Mouse (Mus musculus): Measurements from ENCODE around the gene 4933409G03Rik. TPM values are rescaled to one million over a fixed set of nuclear protein-coding genes. Genes with fewer than 3 reads are reported as not detected.
"Not testable (repeated sequence)": the region's sequence is repeated elsewhere in the genome, so short reads cannot be mapped to it uniquely, and the experiment has no call there.

Gene 4933409G03Rik
- total RNA-seq (2021), result not detected
- long read RNA-seq, experiment 1, result 0 reads
- long read RNA-seq, experiment 2, result 0 reads

GRCm38 (mm10) chr2:68582113-68582512 lies at the start of gene 4933409G03Rik:
Gene 4933409G03Rik (plus strand): TSS chr2:68582413.
- Histone ChIP-seq H3K4me3 (no peak within 1 kb of the TSS), H3K27ac (no peak within 1 kb of the TSS)
- intact Hi-C loops (cut with DNase I), result no loop called here
- no peak for DNase-seq (ENCODE audit: extremely low spot score in 1 of 2, low spot score in 2 of 2)
- no peak for TF ChIP-seq CTCF (IDR thresholded peaks at IDR 0.05)

GRCm38 (mm10) chr2:68544190-68544589 lies 38.0 kb upstream of the 4933409G03Rik start:
- DNase-seq (ENCODE audit: extremely low spot score in 1 of 2, low spot score in 2 of 2), result no peak
- no peak overlapping the region for H3K4me3 ChIP-seq
- TF ChIP-seq CTCF (IDR thresholded peaks at IDR 0.05), result no peak
- intact Hi-C loops (cut with DNase I), result loop anchor here (2.0 kb wide), 1 partner anchor 15 kb away; no protein-coding TSS in a partner anchor
- H3K27ac ChIP-seq, result no peak overlapping the region

DNA sequence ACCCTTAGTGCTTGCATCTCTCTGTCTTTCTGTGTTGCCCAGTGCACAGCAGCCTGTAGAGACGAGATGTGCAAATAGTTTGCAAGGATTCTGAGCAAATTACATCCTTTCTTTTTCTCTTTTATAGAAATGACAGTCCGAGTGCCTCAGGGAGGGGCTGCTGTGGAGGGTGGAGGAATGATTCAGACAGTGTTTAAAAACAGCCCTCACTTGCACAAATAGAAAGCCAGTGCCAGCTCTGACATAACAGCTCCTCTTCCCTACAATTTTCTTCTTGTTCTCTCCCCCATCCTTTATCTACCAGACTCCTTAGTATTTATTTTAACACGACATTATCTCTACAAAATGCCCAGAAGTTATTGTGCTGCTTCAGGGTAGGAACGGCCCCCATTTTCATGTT lies 21.4 kb upstream of the 4933409G03Rik start:
- Histone ChIP-seq H3K4me3 (no peak overlapping the region), H3K27ac (no peak overlapping the region)
- peak; percentile 32 to 35 for DNase-seq (ENCODE audit: extremely low spot score in 1 of 2, low spot score in 2 of 2)
- no peak for TF ChIP-seq CTCF (IDR thresholded peaks at IDR 0.05)
- intact Hi-C loops (cut with DNase I), result loop anchor here (10.0 kb wide), 1 partner anchor 864 kb away; no protein-coding TSS in a partner anchor

DNA sequence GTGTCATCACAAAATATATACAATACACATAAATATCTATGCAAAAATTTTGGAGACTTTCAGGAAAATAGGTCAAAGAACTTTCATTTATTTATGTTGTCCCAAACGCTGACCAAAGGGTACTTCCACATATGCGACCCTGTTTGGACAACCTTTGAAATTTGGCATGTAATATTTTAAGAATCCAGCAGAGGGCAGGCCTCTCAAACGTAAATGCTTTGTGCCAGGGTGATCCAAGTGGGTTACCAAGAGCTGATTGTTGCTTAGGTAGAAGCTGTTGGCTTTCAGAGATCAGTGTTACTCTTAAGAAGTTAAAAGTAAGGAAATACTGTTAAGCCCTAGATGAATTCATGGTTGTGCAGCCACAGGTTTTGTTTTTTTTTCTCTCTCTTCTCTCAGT lies 18.9 kb upstream of the 4933409G03Rik start:
- DNase-seq (ENCODE audit: extremely low spot score in 1 of 2, low spot score in 2 of 2), result peak; percentile 31 to 39
- peak; percentile 73 for TF ChIP-seq CTCF (IDR thresholded peaks at IDR 0.05)
- intact Hi-C loops (cut with DNase I), result loop anchor here (2.0 to 10.0 kb wide), 4 partner anchors 93 to 861 kb away; no protein-coding TSS in a partner anchor
- H3K27ac ChIP-seq, result no peak overlapping the region
- no peak overlapping the region for H3K4me3 ChIP-seq

DNA sequence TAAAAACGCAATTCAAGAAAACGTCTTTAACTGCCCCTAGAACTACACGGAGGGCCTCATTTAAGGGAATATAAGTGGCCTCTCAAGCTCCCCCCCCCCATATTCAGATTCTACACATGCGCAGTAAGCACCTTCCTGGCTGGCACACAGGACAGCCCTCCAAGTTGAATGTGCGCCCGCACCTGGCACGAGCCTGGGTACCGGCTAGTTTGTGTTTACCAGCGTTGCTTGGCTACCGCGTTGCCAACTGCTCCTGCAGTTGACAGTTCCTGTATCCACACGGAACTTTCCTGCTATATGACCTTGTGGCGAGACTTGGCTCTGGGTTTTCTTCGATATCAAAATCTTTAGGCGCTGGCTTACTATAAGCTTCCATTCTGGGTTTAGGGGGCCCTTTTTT lies 13.9 kb upstream of the 4933409G03Rik start:
- no peak overlapping the region for H3K27ac ChIP-seq
- peak overlapping the region; percentile 11; the same call in 1 of the 2 replicates for H3K4me3 ChIP-seq
- no peak for TF ChIP-seq CTCF (IDR thresholded peaks at IDR 0.05)
- intact Hi-C loops (cut with DNase I), result loop anchor here (10.0 kb wide), 1 partner anchor 856 kb away; no protein-coding TSS in a partner anchor
- peak in 1 of 2 experiments; percentile 24 for DNase-seq (ENCODE audit: extremely low spot score in 1 of 2, low spot score in 2 of 2)

DNA sequence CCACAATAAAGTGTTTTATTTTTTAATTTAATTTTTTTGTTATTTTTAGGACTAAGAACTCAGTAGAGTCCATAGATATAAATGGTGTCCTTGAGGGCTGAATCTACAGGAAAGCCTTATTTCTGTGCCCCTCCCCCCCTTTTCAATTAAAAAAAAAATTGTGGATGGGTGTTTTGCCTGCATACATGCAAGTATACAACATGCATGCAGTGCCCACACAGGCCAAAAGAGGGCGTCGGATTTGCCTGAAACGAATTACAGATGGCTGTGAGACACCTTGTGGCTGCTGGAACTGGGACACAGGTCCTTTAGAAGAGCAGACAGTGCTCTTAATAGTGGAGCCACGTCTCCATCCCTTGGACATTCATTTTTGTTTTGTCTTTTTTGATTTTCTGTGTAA lies 9.9 kb upstream of the 4933409G03Rik start:
- no peak for DNase-seq (ENCODE audit: extremely low spot score in 1 of 2, low spot score in 2 of 2)
- intact Hi-C loops (cut with DNase I), result no loop called here
- TF ChIP-seq CTCF (IDR thresholded peaks at IDR 0.05), result peak; percentile 26
- no peak overlapping the region for H3K4me3 ChIP-seq
- no peak overlapping the region for H3K27ac ChIP-seq

- TF ChIP-seq CTCF (IDR thresholded peaks at IDR 0.05), result no peak
Observed at GRCm38 (mm10) chr2:68592765-68593164, 10.6 kb downstream of the 4933409G03Rik start.

DNA sequence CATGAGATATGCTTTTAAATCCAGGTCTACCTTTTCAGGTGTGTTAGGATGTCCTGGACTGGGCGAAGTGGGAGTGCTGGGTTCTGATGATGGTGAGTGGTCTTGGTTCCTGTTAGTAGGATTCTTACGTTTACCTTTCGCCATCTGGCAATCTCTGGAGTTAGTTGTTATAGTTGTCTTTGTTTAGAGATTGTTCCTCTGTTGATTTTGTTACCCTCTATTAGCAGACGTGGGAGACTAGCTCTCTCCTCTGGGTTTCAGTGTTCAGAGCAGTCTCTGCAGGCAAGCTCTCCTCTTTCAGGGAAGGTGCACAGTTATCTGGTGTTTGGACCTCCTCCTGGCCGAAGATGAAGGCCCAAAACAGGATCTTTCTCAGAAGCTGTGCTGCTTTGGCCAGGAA lies 74.0 kb downstream of the 4933409G03Rik start, which contains the start of gene 4932414N04Rik:
Gene 4932414N04Rik, plus strand, starts transcription at position 301 of the 400 bp plus-strand sequence.
- intact Hi-C loops (cut with DNase I); DNase-seq (ENCODE audit: extremely low spot score in 1 of 2, low spot score in 2 of 2); H3K4me3 ChIP-seq; H3K27ac ChIP-seq: not testable (repeated sequence)

More at GRCm38 (mm10) chr2:68592765-68593164, 10.6 kb downstream of the 4933409G03Rik start:
- intact Hi-C loops (cut with DNase I), result no loop called here
- no peak overlapping the region for H3K4me3 ChIP-seq
- no peak for DNase-seq (ENCODE audit: extremely low spot score in 1 of 2, low spot score in 2 of 2)
- no peak overlapping the region for H3K27ac ChIP-seq

Other genes starting within 250 kb of the 4933409G03Rik start
- gene Stk39, start 110.1 kb upstream of the 4933409G03Rik start, total RNA-seq (2021), result 10 to 100 TPM; 82.0 to 87.6 TPM
- gene 4932414N04Rik, start 74.1 kb downstream of the 4933409G03Rik start, total RNA-seq (2021), result not detected